Mouse (Mus musculus) CH12.LX (cell line): ENCODE measurements at regions not wholly inside any gene's neighbourhood (a gene's known extent, or its start where the extent isn't known, plus 50 kb on each side); places are given as distances from the start of the nearest gene placed in this dataset.

Experiments
- DNase-seq: peaks from one replicate; pipeline ENCODE4 v3.0.0-alpha.2; 2013; ENCODE audit errors: extremely low read depth
- H3K27ac ChIP-seq: 2 replicates; pipeline ENCODE4 v1.5.1; 2012; ENCODE audit warnings: low read depth, mild to moderate bottlenecking, control low read depth, moderate library complexity; ENCODE audit not compliant: insufficient read depth
- H3K27me3 ChIP-seq: replicated peaks from 2 replicates; pipeline ENCODE3; 2012; ENCODE audit warnings: inconsistent platforms
- H3K36me3 ChIP-seq, 2 experiments: replicated peaks in 1 of 2; 2 replicates each; pipeline versions ENCODE3 to v1.6.1; 2012; ENCODE audit warnings: inconsistent platforms in 1 of 2, low read length in 1 of 2, mild to moderate bottlenecking in 1 of 2, mixed read lengths in 1 of 2, moderate library complexity in 1 of 2; ENCODE audit not compliant: control insufficient read depth in 1 of 2, insufficient read depth in 1 of 2
- H3K4me1 ChIP-seq, 2 experiments: 2 replicates each; pipeline ENCODE4 v1.6.1; 2012; ENCODE audit warnings: inconsistent platforms in 1 of 2, moderate library complexity in 1 of 2; ENCODE audit not compliant: insufficient read depth in 2 of 2, control insufficient read depth in 1 of 2
- H3K4me2 ChIP-seq: 2 replicates; pipeline ENCODE4 v1.6.1; 2012; ENCODE audit warnings: low read depth, mild to moderate bottlenecking, control low read depth; ENCODE audit not compliant: poor library complexity, insufficient read depth, severe bottlenecking
- H3K4me3 ChIP-seq, 3 experiments: fragments of 150-350 bp in 1 of 3; sonication (generic) in 1 of 3; replicated peaks in 1 of 3; 2 replicates each; pipeline versions ENCODE3 to v1.5.1; 2011 to 2012; ENCODE audit warnings: low read depth in 2 of 3, low read length in 2 of 3, mild to moderate bottlenecking in 2 of 3, moderate library complexity in 2 of 3, control low read depth in 1 of 3, improper control_type of control experiment in 1 of 3, inconsistent platforms in 1 of 3, mixed read lengths in 1 of 3; ENCODE audit not compliant: poor library complexity in 1 of 3
- H3K79me2 ChIP-seq: replicated peaks from 2 replicates; pipeline ENCODE4 v1.6.1; 2012; ENCODE audit warnings: mild to moderate bottlenecking, moderate library complexity; ENCODE audit not compliant: control insufficient read depth, poor library complexity, insufficient read depth, severe bottlenecking; ENCODE audit errors: extremely low read depth
- H3K9ac ChIP-seq: 2 replicates; pipeline ENCODE4 v1.6.1; 2012; ENCODE audit warnings: low read depth, mild to moderate bottlenecking, control low read depth, moderate library complexity; ENCODE audit not compliant: insufficient read depth
- H3K9me3 ChIP-seq: replicated peaks from 2 replicates; pipeline ENCODE3; 2012; ENCODE audit warnings: low read length, inconsistent platforms, mixed read lengths
- CHD1 ChIP-seq: IDR thresholded peaks from 2 replicates; pipeline ENCODE4 v1.6.1; 2012; ENCODE audit warnings: low read depth, low read length, improper control_type of control experiment, inconsistent platforms
- CTCF ChIP-seq, 2 experiments: IDR thresholded peaks in 1 of 2; conservative IDR thresholded peaks in 1 of 2; 2 replicates each; pipeline ENCODE4 v1.5.1; 2011 to 2012; ENCODE audit warnings: low read depth in 2 of 2, low read length in 2 of 2, improper control_type of control experiment in 1 of 2, inconsistent platforms in 1 of 2, mild to moderate bottlenecking in 1 of 2, moderate library complexity in 1 of 2
- E2F4 ChIP-seq: IDR thresholded peaks from 2 replicates; pipeline ENCODE4 v1.6.1; 2011; ENCODE audit warnings: low read depth, low read length, improper control_type of control experiment; ENCODE audit not compliant: insufficient replicate concordance
- ETS1 ChIP-seq: conservative IDR thresholded peaks from 2 replicates; pipeline ENCODE4 v1.6.1; 2012; ENCODE audit warnings: low read depth, mild to moderate bottlenecking, inconsistent platforms, low read length, improper control_type of control experiment, moderate library complexity
- GABPA ChIP-seq: IDR thresholded peaks from 2 replicates; pipeline ENCODE4 v1.6.1; 2012; ENCODE audit warnings: low read depth, low read length, improper control_type of control experiment, inconsistent platforms; ENCODE audit not compliant: insufficient replicate concordance
- IRF4 ChIP-seq: IDR thresholded peaks from 2 replicates; pipeline ENCODE4 v1.6.1; 2014; ENCODE audit warnings: low read depth, mild to moderate bottlenecking, inconsistent platforms, low read length, improper control_type of control experiment
- JUND ChIP-seq: conservative IDR thresholded peaks from 2 replicates; pipeline ENCODE4 v1.6.1; 2011; ENCODE audit warnings: low read depth, low read length, improper control_type of control experiment
- KAT2A ChIP-seq: IDR thresholded peaks from 2 replicates; pipeline ENCODE4 v1.6.1; 2012; ENCODE audit warnings: low read length, improper control_type of control experiment, inconsistent platforms; ENCODE audit not compliant: insufficient replicate concordance
- MAFK ChIP-seq: IDR thresholded peaks from 2 replicates; pipeline ENCODE4 v1.6.1; 2011; ENCODE audit warnings: low read length, improper control_type of control experiment; ENCODE audit not compliant: insufficient replicate concordance
- MAX ChIP-seq: IDR thresholded peaks from 2 replicates; pipeline ENCODE4 v1.6.1; 2011; ENCODE audit warnings: low read length, improper control_type of control experiment
- MAZ ChIP-seq: IDR thresholded peaks from 2 replicates; pipeline ENCODE4 v1.6.1; 2012; ENCODE audit warnings: low read depth, mild to moderate bottlenecking, inconsistent platforms, low read length, improper control_type of control experiment, moderate library complexity
- MEF2A ChIP-seq: IDR thresholded peaks from 2 replicates; pipeline ENCODE4 v1.6.1; 2014; ENCODE audit warnings: low read depth, mild to moderate bottlenecking, inconsistent platforms, low read length, improper control_type of control experiment, borderline replicate concordance
- MYC ChIP-seq: IDR thresholded peaks from 2 replicates; pipeline ENCODE4 v1.6.1; 2011; ENCODE audit warnings: low read depth, mild to moderate bottlenecking, improper control_type of control experiment, low read length
- POLR2AphosphoS2 ChIP-seq: IDR thresholded peaks from 2 replicates; pipeline ENCODE4 v1.6.1; 2011; ENCODE audit warnings: low read depth, low read length, improper control_type of control experiment
- RAD21 ChIP-seq: IDR thresholded peaks from 2 replicates; pipeline ENCODE4 v1.6.1; 2011; ENCODE audit warnings: low read depth, mild to moderate bottlenecking, low read length, improper control_type of control experiment, moderate library complexity
- SIN3A ChIP-seq: IDR thresholded peaks from 2 replicates; pipeline ENCODE4 v1.6.1; 2012; ENCODE audit warnings: low read length, improper control_type of control experiment, inconsistent platforms
- SMC3 ChIP-seq: IDR thresholded peaks from 2 replicates; pipeline ENCODE4 v1.6.1; 2011; ENCODE audit warnings: low read depth, low read length, improper control_type of control experiment
- TCF12 ChIP-seq: IDR thresholded peaks from 2 replicates; pipeline ENCODE4 v1.6.1; 2014; ENCODE audit warnings: low read depth, mild to moderate bottlenecking, inconsistent platforms, low read length, improper control_type of control experiment
- UBTF ChIP-seq: IDR thresholded peaks from 2 replicates; pipeline ENCODE4 v1.6.1; 2012; ENCODE audit warnings: low read depth, mild to moderate bottlenecking, inconsistent platforms, low read length, improper control_type of control experiment, moderate library complexity
- USF2 ChIP-seq: conservative IDR thresholded peaks from 2 replicates; pipeline ENCODE4 v1.6.1; 2011; ENCODE audit warnings: low read depth, low read length, improper control_type of control experiment
- ZKSCAN1 ChIP-seq: IDR thresholded peaks from 2 replicates; pipeline ENCODE4 v1.6.1; 2012; ENCODE audit warnings: low read depth, inconsistent platforms, low read length, improper control_type of control experiment, borderline replicate concordance
- ZMIZ1 ChIP-seq: IDR thresholded peaks from 2 replicates; pipeline ENCODE4 v1.6.1; 2012; ENCODE audit warnings: low read depth, mild to moderate bottlenecking, inconsistent platforms, low read length, improper control_type of control experiment
- ZNF384 ChIP-seq: IDR thresholded peaks from 2 replicates; pipeline ENCODE4 v1.6.1; 2012; ENCODE audit warnings: low read depth, low read length, improper control_type of control experiment, inconsistent platforms
- dilution Hi-C: fragments of 300-500 bp; cut with MboI; formaldehyde crosslinking; loops from 2 replicates; pipeline ENCODE4 v1.14.3; 2020; ENCODE audit warnings: low sequenced_read_pairs; ENCODE audit not compliant: extremely low pct_unique_long_range_greater_than_20kb, extremely low pct_ligation_motif_present
- in situ Hi-C: fragments of 300-500 bp; cut with MboI; formaldehyde crosslinking; loops from 3 replicates; pipeline ENCODE4 v1.14.3; 2019; ENCODE audit warnings: low sequenced_read_pairs, low pct_ligation_motif_present, low pct_unique_long_range_greater_than_20kb, mixed read lengths

DNA sequence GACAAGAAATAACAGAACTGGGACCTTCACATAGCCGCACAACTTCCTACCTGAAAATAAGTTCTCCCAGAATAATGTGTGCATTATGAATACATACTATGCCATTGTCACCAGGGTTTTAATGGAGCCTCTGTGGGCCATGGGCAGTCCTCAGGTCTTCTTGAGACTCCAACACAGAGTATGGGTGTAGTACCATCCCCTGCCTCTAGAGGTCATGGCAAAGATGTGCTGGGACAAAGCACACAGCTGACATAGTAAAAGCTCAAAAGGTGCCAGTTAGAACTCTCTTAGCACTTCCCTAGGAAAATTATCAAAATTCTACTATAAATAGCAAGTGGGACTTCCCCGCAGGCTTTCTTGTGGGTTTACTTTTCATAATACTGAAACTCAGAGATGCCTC lies 179.5 kb downstream of the Pdcd6ip start:
- Histone ChIP-seq H3K9me3 (no peaks in the 10 kb centered on the region), H3K36me3 (no peaks in the 10 kb centered on the region)
- DNase-seq = peak; percentile 75
- TF ChIP-seq CTCF (conservative IDR thresholded peaks at IDR 0.05 in 1 of 2, IDR thresholded peaks at IDR 0.05 in 1 of 2; ENCODE audit: low read depth in 2 of 2, low read length in 2 of 2) (peak; percentile 76 to 92), ZNF384 (no peak), MEF2A (peak; percentile 80; the same call in 1 of the 2 replicates), SMC3 (peak; percentile 55), RAD21 (peak; percentile 57)
- TF ChIP-seq, all 38 proteins: peak for 4
- Histone ChIP-seq H3K27me3 (no peaks in the 10 kb centered on the region), H3K79me2 (no peaks in the 10 kb centered on the region), H3K4me3 (no peak overlapping the region), H3K27ac (no peak overlapping the region), H3K4me2 (no peak overlapping the region), H3K4me1 (peaks cover 0 to 10% of the 10 kb centered on the region in 2 experiments; a peak in 2 of 4 replicates), H3K9ac (no peak overlapping the region)
- in situ Hi-C loops = no loop called here
- dilution Hi-C loops = no loop called here

DNA sequence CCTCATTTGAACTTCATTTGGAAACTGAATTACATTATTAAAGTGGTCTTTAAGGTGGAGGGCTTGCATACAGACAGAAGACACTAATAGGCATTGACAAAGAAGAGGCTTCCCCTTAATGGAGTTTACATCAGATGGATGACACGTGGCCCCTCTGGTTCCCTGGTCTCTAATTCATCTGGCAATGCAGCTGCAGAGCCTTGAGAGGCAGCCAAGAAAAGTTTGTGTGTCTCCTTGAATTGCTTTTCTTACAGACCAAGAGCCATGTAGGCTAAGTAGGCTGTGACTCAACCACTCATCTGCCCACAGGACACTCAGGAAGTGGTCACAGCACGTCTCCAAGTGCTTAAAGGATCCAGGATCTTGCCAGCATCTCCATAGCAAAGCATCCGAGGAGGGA lies 183.8 kb downstream of the Pdcd6ip start:
- Histone ChIP-seq H3K4me3 (no peak overlapping the region), H3K4me1 (peaks cover 0 to 14% of the 10 kb centered on the region in 2 experiments; a peak in 2 of 4 replicates), H3K9ac (no peak overlapping the region), H3K4me2 (no peak overlapping the region), H3K27ac (no peak overlapping the region), H3K9me3 (no peaks in the 10 kb centered on the region), H3K27me3 (no peaks in the 10 kb centered on the region), H3K36me3 (no peaks in the 10 kb centered on the region), H3K79me2 (no peaks in the 10 kb centered on the region)
- dilution Hi-C loops = no loop called here
- no peak for DNase-seq
- no peak for TF ChIP-seq JUND
- TF ChIP-seq SIN3A = no peak
- TF ChIP-seq CTCF (conservative IDR thresholded peaks at IDR 0.05 in 1 of 2, IDR thresholded peaks at IDR 0.05 in 1 of 2; ENCODE audit: low read depth in 2 of 2, low read length in 2 of 2) = no peak
- no peak for TF ChIP-seq KAT2A
- TF ChIP-seq ZMIZ1 = no peak
- TF ChIP-seq RAD21 = no peak
- no peak for TF ChIP-seq IRF4
- TF ChIP-seq POLR2AphosphoS2 = no peak
- in situ Hi-C loops = no loop called here

GRCm38 (mm10) chr9:113523173-113523572 lies 184.9 kb downstream of the Pdcd6ip start:
- dilution Hi-C loops (no loop called here), in situ Hi-C loops (no loop called here)
- Histone ChIP-seq H3K27ac (no peak overlapping the region), H3K4me1 (peaks cover 0 to 6% of the 10 kb centered on the region in 2 experiments; a peak in 1 of 4 replicates), H3K27me3 (no peaks in the 10 kb centered on the region), H3K79me2 (no peaks in the 10 kb centered on the region), H3K9ac (no peak overlapping the region), H3K4me2 (no peak overlapping the region), H3K4me3 (no peak overlapping the region), H3K36me3 (no peaks in the 10 kb centered on the region), H3K9me3 (no peaks in the 10 kb centered on the region)
- DNase-seq = no peak
- TF ChIP-seq POLR2AphosphoS2 (no peak), MAX (no peak), USF2 (no peak), KAT2A (no peak), ZKSCAN1 (no peak), ETS1 (no peak), UBTF (no peak), MAFK (no peak), GABPA (no peak), CHD1 (no peak), MAZ (no peak), E2F4 (no peak), ZNF384 (no peak), SIN3A (no peak), MYC (no peak), TCF12 (no peak), IRF4 (no peak)
